Mouse (Mus musculus): ENCODE results near the gene Ttc16. TPM values are rescaled to one million over a fixed set of nuclear protein-coding genes. Genes with fewer than 3 reads are reported as not detected.

Ttc16 gene
- polyA plus RNA-seq (2012; rRNA removed), result 0.80 and 0.85 TPM in 2 replicates

DNA sequence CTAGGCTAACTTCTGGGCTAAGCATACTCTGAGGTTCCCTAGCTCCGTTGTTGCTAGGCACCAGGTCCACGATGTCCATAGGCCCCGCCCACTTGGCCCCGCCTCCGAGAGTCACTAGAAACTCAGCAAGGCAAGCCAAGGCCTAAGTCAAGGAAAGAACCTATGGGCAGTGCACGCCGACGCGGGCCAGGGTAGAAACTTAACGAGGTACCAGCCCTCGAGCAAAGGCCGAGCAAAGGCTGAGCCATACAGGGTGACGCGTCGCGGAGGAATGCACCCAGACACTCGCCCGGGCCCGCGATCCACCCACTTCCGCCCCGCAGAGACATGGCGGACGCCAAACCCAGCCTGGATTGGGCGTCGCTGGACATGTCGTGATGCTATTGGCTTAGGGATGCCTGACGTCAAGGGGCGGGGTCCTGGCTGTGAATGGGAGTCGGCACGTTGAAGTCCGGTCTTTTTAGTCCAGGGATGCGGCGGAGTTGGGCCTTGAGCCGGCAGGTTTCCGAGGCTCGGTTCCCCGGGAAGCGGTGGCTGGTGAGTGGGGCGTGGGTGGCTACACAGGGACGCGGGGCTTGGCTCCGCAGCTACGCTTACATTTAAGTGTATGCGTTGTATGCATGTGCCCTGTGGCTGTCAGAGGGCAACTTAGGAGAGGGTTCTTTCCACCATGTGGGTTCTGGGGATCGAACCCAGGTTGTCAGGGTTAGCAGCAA, at the start of gene Ttc16, which contains the start of gene Ptrh1:
TSS of gene Ttc16 (minus strand) at position 275 of the 716 bp plus-strand sequence.
TSS of gene Ptrh1 (plus strand) at position 428 of the 716 bp plus-strand sequence.
- DNase-seq (ENCODE audit: low spot score), result peak; percentile 95

DNA sequence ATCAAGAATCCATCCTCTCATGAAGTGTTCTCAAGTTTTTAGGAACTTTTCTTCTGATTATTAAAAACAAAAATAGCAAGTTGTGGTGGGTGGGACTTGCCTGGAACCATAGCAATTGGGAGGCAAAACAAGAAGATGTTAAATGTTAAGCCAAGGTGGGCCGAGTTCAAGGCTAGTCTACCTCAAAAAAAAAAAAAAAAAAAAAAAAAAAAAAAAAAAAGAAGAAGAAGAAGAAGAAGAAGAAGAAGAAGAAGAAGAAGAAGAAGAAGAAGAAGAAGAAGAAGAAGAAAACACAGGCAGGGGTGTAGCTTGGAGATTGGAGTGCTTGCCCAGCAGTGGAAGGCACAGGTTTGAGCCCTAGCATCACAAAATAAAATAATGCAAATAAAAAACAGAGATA, 49.3 kb upstream of the Ttc16 start:
- DNase-seq (ENCODE audit: low spot score), result no peak

DNA sequence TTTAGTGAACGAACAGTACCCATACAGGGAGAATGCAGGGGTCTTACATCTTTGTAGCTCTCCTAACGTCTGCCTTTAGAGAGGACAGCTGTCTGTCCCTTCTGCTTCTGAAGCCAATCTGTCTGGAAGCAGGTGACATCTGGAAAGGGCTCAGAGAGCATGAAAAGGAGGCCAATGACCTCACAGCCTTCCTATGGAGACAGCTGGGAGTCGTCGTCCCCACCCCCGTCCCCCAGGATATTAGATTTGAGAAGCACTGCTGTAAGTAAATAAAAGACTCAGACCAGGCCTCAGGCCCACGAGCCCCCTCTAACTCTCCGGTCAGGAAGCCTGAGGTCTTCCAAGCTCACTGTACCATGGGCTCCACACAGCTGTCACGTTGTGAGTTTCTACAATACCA, 48.7 kb upstream of the Ttc16 start:
- DNase-seq (ENCODE audit: low spot score), result no peak

DNA sequence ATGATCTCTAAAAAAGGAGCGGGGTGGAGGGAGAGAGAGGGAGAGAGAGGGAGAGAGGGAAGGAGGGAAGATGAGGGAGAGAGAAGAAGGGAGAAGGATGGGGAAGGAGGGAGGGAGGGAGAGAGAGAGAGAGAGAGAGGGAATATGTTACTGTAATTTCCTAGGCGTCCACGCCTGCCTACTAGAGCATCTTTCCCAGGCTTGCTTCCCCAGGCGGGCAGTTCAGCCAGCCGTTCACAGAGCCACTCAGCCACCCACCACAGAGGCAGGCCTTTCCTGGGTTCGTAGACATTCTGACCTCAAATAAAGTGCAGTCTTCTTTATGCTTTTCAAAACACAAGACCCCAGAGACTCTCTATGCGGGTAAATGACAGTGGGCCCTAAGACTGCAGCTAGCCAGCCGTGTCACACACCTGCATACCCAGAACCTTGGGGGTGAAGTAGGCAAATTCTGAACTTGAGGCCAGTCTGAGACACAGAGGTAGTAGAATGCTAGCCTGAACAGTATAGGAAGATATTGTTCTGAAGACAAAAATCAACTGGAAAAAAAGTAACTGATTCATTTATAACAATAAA, 48.2 kb upstream of the Ttc16 start:
- no peak for DNase-seq (ENCODE audit: low spot score)

DNA sequence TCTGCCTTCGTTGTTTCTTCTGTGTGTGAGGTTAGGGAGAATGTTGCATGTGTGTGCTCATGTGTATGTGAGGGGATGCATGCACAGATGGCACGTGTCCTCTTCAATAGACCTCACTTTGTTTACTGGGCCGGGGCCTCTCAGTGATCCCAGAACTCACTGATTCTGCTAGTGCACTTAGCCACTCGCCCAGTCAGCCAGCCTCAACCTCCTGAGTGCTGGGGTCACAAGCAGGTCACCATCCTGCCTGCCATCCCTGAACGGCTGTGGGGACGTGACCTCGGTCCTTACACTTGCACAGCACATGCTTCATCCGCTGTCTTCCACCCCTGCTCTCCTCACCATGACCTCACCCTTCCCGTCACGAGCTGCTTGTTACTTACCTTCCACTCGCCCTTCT, 47.7 kb upstream of the Ttc16 start:
- DNase-seq (ENCODE audit: low spot score), result no peak

DNA sequence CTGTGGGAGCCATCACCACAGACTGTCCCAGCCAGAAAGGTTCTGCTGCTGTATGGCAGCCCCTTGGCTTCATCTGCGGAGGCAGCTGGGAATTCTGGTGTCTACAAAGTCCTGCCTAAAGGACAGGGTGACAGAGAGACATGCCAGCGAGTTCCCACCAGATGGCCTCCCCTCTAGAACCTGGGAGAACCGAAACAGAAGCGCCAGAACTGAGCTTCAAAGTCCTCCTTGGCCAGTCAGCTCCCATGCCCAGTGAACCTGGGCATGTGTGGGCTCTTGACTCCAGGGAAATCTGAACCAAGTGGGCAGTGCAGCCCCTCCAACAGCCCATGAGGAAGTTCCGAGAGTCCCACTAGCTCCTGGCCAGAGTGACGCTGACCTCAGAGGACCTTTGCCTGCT, 47.2 kb upstream of the Ttc16 start:
- no peak for DNase-seq (ENCODE audit: low spot score)

DNA sequence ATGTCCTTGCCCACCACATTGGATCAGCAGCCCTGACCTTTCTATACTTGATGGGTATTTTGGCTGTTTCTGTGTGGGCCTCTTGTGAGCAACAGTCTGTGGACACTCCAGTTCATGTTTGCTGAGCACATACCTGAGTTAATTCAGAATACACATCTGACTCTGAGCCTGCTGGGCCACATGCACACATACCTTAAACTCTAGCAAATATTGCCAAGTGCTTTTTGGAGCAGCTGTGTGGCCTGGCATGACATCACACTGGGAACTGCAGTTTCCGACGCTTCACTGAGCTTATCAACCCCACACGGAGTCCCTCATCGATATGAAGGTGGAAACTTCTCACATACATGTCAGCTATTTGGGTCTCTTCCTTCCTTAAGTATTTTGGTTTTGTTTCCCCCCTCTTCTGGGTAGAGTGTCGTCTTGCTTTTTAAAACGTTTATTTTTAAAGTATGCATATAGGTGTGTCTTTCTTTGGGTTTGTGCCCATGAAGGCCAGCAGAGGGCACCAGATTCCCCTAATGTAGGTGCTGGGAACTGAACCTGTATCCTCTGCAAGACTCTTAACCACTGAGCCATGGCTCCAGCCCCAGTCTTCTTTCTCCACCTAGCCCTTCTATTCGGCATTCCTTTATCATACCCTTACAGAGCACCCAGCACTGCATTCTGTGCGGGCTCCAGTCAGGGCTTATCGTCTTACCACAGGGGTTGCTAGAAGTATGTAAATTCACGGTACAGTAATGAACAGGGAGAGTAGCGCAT, 45.8 kb upstream of the Ttc16 start:
- DNase-seq (ENCODE audit: low spot score), result no peak

DNA sequence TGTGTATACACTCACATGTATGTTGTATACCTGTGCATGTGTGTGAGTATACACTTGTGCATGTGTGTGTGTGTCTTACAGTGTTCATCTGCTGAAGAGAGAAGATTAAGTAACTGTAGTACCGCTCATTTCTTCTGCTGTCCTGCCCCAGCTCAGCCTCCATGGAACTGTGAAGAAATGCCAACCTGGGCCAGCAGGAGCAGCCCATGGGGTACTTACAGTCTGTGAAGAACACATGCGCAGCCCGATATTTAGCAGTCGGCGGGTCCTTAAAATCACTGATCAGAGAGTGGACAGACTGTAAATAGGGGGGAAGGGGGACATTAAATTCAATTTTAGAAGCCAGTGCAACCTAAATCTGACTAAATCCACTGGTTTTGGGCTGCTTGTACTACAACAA, 42.8 kb upstream of the Ttc16 start:
- DNase-seq (ENCODE audit: low spot score), result no peak

DNA sequence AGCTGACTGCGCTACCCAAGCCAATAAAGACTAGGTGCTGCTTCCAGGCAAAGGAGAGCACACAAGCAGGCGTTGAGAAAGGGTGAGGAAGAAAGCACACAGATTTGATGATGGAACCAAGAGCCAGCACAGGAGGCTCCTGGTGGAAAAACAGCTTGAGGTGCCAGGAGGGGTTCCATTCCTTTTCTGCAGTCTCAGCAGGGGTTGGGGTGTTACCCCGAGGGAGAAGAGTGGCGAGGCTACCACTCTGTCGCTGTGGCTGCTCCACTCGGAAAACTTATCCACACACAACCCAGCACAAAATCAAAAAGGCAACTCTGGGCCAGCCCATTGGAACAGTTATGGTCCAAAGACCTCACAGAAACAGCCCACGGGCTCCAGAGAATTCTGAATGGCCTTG, 42.2 kb upstream of the Ttc16 start:
- DNase-seq (ENCODE audit: low spot score), result no peak

DNA sequence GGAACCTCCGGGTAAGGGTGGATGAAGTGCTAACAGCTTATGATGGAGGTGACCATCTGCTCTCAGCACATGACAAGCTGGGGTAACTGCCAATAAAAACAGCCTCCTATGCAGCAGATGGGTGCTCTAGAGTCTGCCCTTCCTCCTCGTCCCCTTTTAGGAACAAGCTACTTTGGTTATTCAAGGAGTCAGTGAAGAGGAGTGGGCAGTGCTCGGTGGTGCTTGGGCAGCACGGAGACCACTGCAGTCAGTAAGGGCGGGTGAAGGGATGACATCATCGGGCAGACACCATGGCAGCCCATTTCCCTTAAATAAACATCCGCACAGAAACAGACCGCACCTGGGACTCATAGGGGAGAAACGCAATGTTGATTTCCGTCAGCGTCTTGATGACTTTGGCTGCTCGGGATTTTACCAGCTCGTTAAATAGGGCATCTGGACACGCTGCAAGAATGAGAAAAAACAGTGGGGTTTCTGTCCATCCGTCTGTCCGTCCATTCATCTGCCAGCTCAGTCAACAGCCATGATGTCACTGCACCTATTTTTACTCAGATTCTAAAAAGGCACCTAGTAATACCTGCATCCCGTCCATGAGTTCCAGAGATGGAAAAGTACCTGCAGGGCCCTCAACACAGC, 41.6 kb upstream of the Ttc16 start:
- DNase-seq (ENCODE audit: low spot score), result no peak

DNA sequence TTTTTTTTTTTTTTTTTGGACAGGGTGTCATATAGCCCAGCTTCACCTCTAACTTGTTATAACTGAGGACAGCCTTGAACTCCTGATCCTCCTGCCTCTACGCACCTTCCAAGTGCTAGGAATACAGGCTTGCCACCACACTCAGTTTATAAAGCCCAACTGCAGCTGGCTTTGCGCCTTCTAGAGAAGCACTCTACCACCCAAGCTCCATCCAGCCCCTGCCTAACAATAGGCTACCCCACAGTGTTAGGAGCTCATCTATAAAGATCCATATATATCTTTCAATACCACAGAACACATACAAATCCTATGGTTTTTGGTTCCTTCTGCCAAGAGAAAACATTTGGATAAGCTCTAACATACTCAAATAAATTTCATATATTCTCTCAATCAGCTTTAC, 41.1 kb upstream of the Ttc16 start:
- DNase-seq (ENCODE audit: low spot score), result no peak

DNA sequence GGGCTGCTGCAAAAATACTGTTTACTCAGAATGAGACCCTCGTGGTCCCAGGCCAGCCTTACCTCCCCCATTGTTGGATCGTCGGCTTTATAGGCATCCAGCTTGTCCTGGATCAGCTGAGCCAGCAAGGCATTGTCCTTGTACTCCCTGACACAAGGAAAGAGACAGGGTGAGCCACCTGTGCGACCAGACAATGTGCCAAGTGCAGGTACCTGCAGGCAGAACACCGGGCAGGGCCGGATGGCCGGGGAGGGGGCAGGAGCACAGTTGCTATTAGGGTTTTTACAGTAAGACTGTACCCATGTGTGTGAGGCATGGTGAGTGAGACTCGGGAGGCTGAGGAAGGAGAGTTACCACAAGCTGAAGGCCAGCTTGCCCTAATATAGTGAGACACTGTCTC, 36.5 kb upstream of the Ttc16 start:
- no peak for DNase-seq (ENCODE audit: low spot score)

DNA sequence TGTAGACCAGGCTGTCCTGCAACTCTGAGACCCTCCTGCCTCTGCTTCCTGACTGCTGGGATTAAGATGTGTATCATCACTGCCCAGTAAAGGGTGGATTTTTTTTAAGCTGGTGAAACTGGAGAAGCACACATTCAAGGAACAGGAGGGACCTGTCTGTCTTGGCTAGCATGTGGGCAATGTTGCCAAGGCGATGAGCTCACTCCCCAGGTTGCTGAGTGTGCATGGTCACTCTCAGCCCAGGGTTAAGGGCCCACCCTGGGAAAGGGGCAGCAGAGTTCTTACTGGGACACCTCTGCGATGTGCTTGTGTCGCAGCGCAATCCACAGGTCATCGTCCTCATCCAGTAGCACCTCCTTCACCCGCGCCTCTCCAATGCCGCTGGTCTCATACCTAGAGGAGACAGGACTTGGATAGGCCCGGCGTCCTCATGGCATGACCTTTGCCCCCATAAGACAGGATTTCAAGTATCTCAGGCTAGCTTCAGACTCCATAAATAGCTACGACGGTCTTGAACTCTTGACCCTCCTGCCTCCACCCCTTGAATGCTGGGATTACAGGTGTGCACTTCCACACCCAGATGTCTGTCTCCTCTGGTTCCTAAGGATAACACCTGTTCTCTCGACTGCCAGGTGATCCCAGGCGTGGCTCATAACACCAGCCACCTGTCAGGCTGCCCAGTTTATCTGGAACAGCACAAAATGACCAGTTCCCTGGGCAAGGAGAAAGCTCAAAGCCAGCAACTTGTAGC, 33.6 kb upstream of the Ttc16 start:
- no peak for DNase-seq (ENCODE audit: low spot score)

DNA sequence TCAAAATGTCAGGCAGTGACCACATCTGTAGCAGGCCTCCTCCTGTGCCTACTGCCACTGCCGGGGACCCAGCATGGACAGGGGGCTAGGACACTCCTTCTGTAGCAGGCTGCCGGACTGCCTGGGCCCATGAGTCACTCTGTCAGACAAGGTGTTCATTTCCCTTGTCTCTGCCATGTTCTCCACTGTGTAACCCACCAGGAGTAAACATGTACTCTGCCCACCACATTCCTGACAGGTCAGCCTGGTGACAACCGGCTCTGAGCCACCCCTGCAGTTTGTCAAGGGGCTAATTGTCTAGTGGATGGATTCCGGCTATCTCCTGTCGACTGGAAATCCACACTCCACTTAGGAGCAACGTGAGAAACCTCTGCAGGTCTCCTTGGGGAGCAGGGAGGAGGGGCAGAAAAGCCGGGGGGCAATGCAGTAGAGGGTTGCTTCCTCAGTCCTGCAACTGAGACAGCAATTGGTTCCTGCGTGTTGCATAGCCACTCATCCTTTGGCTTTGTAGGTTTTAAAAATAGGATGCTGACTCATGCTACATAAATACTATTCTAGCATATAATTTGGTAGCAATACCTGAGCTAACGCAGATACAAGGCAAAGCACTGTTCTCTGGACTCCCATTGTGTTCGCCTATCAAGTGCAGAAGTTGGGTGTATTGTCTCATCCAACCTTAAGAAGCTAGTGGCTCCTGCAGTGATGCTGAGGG, 23.0 kb upstream of the Ttc16 start:
- no peak for DNase-seq (ENCODE audit: low spot score)

DNA sequence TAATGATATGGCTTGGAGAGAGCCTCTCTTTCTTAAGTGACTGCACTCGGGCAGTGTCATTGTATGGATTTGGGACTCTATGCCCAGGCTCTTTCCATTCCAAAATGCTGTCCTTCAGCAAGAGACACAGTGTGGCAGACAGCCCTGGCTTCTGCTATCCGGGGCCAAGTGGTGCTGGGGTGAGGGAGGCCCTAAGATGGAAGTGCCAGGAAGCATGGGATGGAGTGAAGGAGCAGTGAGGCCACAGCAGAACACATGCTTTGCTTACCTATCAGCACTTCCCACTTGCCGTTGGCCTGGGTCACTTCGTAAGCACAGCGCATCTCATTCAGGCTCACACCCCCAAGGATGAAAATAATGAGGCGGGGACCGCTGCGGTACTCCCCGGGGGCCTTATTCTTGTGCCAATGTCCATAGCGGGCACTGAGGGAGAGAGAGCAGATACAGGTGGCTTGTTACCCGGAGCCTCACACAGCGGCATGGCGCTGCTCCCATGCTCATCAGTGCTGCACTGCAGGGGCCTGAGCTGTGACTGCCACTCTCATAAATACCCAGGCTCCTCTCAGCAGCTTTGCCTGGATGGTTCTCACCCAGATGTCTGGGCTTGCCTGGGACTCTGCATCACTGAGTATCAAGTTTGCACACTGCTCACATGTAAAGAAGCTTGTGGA, 20.4 kb upstream of the Ttc16 start:
- no peak for DNase-seq (ENCODE audit: low spot score)

DNA sequence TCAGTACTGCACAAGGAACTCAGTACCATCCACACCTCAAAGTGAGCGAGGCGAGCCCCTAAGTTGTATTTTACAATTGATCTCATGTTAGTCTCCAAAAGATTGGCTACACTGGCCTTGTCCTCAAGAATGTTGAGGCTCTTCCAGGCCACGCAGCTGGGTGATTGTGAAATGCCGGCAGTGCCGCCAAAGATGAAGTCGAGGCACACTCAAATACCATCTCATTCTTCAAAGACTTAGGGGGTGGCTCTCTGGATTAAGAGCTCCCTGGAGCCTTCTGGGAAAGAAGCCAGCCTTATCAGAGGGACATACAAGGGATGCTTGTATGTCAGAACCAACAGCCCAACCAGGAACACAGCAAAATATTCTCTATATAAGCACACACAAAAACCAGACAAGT, 15.9 kb upstream of the Ttc16 start:
- DNase-seq (ENCODE audit: low spot score), result no peak

DNA sequence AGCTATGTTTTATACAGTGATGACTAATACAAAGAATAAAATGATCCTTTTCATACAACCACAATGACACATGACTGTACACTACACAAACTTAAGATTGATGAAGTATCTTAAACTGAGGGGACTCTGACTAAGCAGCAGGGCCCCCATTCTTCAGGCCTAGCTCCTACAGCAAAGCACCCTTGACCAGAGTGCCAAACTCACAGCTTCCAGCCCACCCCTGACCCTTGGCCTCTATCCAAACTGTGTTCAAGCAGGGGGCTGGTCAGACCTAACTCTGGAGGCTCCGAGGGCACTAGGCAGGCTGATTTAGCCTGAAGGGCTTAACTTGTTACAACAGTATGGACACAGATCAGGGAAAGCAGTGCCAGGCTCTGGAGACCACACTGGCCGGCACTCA, 13.1 kb upstream of the Ttc16 start:
- no peak for DNase-seq (ENCODE audit: low spot score)

DNA sequence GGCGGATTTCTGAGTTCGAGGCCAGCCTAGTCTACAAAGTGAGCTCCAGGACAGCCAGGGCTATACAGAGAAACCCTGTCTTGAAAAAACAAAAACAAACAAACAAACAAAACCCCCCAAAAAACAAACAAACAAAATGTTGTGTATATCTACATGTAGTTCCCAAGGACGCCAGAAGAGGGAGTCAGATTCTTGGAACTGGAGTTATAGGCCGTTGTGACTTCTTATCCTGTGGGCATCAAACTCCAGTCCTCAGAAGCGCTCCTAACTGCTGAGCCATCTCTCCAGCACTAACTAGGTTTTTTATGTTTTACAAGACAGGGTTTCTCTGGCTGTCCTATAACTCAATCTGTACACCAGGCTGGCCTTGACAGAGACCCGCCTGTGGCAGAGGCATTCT, 11.7 kb upstream of the Ttc16 start:
- DNase-seq (ENCODE audit: low spot score), result no peak

DNA sequence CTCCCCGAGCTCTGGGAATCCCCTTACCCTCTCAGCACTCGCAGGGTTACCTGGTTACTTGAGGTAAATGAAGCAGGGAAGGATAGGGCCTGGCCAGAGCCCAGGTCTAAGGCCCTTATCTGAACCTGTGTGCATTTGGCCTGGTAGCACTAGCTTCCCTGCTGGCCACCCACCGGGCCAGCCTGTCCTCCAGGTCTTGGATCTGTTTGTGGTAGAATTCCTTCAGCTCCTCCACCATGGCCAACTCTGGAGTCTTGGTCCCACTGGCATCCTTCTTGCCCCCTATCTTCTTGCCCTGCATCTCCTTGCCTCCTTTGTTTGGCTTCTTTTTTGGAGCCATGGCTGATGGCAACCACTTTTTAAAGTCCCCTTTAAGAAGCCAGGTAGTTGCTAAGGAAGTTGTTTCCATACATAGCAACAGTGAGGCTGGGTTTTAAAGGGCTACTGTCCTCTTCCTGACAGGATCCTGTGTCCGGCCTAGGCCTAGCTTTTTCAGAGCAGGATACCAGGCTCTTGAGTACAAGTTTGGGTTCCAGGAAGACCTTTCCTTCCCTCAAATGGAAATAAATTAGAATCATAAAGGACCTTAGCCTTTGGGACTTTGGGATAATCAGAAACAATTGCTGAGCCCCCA, 8.7 kb upstream of the Ttc16 start, which contains the start of gene Cfap157:
TSS of gene Cfap157 (minus strand) at position 381 of the 634 bp plus-strand sequence.
- DNase-seq (ENCODE audit: low spot score), result no peak

DNA sequence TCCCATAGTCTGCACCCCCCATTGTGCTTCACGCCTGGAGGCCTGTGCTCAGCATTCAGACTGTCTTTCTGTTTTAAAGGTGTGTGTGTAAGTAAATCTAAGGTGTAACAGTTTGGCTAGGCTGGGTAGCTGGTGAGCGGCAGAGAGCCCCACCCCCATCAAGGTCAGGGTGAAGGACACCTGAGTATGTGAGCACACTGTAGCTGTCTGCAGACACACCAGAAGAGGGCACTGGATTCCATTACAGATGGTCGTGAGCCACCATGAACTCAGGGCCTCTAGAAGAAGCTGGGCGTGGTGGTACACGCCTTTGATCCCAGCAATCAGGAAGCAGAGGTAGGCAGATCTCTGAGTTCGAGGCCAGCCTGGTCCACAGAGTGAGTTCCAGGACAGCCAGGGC, 6.3 kb upstream of the Ttc16 start:
- no peak for DNase-seq (ENCODE audit: low spot score)
